Mouse (Mus musculus) NIH3T3 (cell line): ENCODE results near the gene Chsy1.

Experiments
- DNase-seq: peaks from one replicate; pipeline ENCODE4 v3.0.0-alpha.2; 2012; ENCODE audit warnings: low read depth

The Chsy1 gene

GRCm38 (mm10) chr7:66109855-66110635 lies 730 bp downstream of the Chsy1 start:
- DNase-seq, result peak; percentile 55

DNA sequence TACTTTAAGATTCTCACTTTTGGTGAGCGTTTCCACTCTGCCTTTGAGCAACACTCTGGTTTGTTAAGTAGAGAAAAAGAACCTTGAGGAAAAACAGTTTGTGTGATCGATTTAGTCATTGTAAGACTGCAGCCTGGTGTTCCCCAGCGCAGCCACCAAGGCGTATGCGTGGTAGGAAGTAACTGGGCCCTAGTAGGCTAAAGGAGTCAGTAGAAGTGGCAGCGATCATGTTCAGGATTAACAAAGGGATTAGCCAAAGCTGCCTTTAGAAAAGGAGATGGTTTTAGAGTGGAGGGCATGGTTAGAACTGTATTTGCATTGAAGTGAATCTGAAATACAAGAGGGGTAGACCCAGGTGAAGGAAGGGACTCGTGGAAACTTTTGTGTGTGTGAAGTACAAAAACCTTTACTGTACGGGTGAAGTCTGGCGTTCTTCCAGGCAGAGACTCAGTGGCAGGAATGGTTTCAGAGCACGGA lies 1.4 kb downstream of the Chsy1 start:
- peak; percentile 63 for DNase-seq

- DNase-seq, result no peak
These were observed 1.9 kb downstream of the Chsy1 start for GRCm38 (mm10) chr7:66111211-66111610.

DNA sequence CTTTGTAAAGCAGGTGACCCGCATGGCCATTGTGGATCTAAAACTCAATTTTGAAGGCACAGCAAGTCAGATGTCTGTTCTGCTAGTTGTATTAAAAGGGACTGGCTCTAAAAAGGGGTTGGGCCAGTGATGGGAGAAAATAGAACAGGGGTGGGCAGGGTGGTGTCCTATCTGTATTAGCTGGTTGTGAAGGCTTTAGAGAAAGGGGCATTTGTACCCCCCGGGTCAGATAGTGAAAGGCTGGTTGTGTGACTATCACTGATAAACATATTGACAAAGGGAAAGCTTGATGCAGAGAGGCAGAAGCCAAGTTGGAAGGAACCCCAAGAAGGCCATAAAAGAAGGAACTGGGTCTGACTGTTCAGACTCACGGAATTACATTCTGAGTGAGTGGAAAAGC lies 4.2 kb downstream of the Chsy1 start:
- no peak for DNase-seq

- DNase-seq, result no peak
These were observed 6.6 kb downstream of the Chsy1 start for GRCm38 (mm10) chr7:66115821-66116343.

DNA sequence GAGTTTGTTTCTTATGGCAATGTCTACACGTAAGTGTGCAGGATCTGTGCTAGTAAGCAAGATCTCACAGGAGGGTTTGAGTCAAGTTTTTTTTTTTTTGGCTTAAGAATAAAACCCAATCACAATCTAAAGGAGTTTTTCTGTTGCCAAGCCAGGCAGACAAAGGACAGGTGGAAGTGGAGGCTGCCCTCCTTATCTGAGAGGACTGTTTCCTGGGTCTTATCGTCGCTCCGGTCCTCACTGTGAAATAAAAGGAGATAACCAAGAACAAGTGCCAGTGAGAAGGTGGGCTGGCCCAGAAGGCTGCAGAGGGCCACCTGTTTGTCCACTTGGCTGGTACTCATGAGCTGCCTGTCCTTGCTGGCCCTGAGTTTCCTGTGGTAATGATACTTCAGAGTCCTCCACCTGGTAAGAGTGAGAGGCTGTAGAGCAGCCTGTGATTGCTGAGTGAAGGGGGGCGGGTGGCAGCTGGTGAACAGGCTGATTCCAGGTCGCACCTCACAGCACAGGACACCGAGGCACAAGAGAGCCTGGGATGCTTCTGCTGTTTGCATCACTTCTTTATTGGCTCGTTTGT lies 7.7 kb downstream of the Chsy1 start:
- DNase-seq, result no peak

GRCm38 (mm10) chr7:66118046-66118445 lies 8.7 kb downstream of the Chsy1 start:
- peak; percentile 61 for DNase-seq

DNA sequence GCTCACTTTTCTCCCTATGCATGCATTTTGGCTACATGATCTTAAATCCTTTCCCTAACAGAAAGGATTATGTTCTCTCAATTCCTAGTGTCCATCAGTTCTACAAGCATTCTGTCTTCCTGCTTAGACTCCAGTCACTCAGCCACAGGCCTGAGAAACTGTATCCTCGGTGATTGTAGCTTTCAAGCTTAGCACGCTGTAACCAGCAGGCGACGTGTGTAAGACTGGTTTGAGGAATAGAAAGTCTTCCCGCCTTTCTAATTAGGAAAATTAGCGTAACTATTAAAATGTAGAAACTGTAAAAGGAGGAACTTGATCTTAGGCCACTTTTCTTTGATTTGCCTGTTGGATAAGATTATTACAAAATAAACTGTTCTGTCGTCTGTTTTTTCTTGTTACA lies 9.5 kb downstream of the Chsy1 start:
- no peak for DNase-seq

- no peak for DNase-seq
These were observed 10.8 kb downstream of the Chsy1 start for GRCm38 (mm10) chr7:66120139-66120538.

- no peak for DNase-seq
These were observed 11.5 kb downstream of the Chsy1 start for GRCm38 (mm10) chr7:66120702-66121396.

DNA sequence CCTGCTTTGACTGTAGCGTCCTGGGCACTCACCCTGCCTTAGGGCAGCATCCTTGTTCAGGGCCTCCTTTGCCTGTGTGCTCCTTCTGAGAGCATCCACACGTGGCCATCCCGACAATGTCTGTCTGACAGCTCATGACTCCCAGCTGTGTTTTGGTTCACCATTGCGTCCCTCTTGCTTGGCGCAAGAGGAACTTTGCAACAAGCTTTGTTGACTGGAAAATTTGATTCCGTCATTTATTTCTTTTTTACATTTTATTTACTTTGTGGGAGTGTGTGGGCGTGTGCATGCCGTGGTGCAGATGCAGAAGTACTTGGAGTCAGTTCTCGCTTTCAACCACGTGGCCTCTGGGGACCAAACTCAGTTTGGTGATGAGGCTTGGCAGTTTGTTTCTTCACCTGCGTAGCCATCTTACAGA lies 15.2 kb downstream of the Chsy1 start:
- peak; percentile 35 for DNase-seq

- DNase-seq, result no peak
These were observed 16.1 kb downstream of the Chsy1 start for GRCm38 (mm10) chr7:66125368-66125767.

GRCm38 (mm10) chr7:66127951-66128645 lies 18.8 kb downstream of the Chsy1 start:
- DNase-seq, result no peak

- no peak for DNase-seq
These were observed 19.5 kb downstream of the Chsy1 start for GRCm38 (mm10) chr7:66128857-66129256.

DNA sequence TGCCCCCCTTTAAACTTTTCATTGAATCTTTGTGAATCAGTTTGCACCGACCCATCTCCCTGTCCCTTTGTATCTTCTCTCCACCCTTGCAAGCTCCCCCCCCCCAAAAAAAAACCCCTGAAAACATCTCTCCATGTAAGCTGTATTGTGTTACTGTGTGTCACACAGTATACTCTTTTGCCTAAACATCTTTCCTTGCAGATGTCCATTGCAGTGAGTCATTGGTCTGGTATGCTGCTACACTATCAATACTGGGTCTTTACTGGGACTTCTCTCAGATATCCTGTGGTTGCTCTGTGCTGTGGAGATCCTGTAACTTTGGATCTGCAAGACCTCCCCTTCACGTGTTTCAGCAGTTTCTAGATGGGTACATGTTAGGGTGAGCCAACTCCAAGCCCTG lies 21.0 kb downstream of the Chsy1 start:
- peak; percentile 60 for DNase-seq

GRCm38 (mm10) chr7:66131776-66132421 lies 22.6 kb downstream of the Chsy1 start:
- DNase-seq, result no peak

DNA sequence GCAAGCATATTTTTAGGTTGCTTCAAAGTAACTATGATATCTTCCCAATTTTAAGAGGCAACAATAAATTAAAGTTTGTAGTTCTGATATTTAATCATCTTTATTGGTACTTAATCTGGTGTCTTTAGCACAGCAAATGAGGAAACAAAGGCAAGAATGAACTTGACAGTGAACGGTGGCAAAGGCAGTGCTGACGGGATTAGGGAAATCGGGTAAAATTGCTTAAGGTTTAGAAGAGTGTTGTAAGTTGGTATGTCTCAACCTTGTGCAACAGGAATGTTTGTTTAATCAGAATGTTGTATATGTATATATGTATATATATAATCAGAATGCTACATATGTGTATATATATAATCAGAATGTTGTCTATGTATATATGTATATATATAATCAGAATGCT lies 24.8 kb downstream of the Chsy1 start:
- no peak for DNase-seq

DNA sequence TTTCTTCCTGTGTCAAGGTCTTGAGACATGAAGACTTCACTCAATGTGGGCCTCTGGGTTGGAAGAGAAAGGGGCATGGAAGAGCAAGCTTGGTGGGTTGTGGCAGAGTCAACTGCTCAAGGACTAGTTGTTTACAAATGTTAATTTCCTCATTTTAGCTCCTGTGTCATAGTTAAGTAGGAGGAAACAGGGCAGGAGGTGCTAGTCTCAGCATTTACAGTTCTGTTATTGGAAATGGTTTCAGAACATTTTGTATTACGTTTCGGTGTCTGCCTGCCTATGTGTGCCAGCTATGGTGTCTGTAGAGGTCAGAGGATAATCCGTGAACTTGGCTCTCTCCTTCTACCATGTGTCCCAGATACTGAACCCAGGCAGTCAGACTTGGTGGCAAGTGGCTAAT lies 26.3 kb downstream of the Chsy1 start:
- DNase-seq, result no peak

GRCm38 (mm10) chr7:66136187-66136586 lies 26.9 kb downstream of the Chsy1 start:
- DNase-seq, result peak; percentile 23

DNA sequence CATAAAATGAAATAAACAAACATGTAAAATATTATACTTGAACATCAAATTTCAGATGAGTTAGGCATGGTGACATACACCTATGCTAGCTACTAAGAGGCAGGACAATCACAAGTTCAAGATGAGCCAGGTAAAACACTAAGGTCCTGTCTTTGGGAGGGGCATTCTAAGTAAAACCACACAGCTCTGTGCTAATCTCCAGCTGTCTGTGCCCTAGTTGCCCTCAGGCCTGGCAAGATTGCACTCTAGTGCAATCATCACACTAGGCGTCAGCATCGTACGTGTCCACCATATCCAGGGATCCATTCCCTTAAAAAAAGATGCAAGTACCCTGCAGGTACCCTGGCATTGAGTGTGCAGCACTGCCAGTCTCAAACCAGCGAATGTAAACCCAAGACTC lies 28.0 kb downstream of the Chsy1 start:
- no peak for DNase-seq

DNA sequence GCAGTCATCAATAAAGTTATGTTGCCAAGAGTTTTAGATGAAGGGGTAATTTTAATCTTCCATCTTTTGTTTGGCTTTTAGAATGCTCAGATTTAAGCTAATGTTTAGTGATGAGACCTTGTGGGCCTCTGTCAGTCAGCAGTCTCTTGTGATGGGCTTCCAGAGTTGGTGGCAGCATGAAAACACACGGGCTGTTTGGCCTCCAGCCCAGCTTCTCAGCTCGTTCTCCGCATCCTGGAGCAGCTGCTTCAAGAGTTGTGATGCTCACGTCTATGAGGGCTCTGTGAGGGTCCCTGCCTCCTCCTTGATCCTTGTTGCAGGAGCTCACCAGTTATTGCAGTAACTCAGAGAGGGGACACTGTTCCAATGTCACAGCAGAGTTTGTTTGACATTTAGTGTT lies 29.0 kb downstream of the Chsy1 start:
- no peak for DNase-seq

DNA sequence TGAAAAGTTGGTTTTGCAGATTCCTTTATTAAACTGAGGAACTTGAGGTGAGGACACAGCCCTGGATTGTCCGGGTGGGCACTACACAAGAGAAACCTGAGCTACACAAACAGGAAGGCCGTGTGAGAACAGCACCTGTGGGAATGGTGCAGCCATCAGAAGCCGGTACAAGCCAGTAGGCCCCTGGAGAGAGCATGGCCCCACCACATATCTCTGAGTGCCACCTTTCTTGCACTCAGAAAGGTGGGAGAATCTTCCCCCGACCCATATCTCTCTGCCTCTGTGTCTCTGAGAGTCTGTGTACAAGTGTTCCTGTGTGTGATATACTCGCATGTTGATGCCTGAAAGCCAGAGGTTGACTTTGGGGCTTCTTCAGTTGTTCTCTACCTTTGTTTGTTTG lies 29.6 kb downstream of the Chsy1 start:
- no peak for DNase-seq
